Mouse (Mus musculus) adrenal gland, adult 18-20 months (tissue): ENCODE measurements around the gene Id1. TPM values are rescaled to one million over a fixed set of nuclear protein-coding genes. Genes with fewer than 3 reads are reported as not detected.
A peak's percentile ranks its signal among the peaks of the same experiment; 100 is the strongest.

Source experiments
- DNase-seq, 2 experiments: peaks; one replicate each; pipeline ENCODE4 v3.0.0; 2021 to 2022; ENCODE audit warnings: low spot score in 2 of 2
- microRNA-seq, 2 experiments: library from miRNA; unstranded; fragments of <30 nt; microRNA quantifications; one replicate each; pipeline ENCODE4 v1.2.0; 2021; ENCODE audit warnings: borderline number of aligned reads in 2 of 2
- total RNA-seq, 2 experiments: library from RNA; stranded (reverse); gene quantifications; 1 replicate in 1 of 2; 2 replicates in 1 of 2; pipeline ENCODE4 v1.2.3; 2021

Id1 gene
- total RNA-seq, 2 experiments from 2014 or later: 51.8 to 93.4 TPM

GRCm38 (mm10) chr2:152780466-152780865 is 44.4 kb downstream of the Id1 start:
- no peak for DNase-seq

- DNase-seq: peak in 1 of 2 experiments; percentile 35
These were observed 45.1 kb downstream of the Id1 start for GRCm38 (mm10) chr2:152781031-152781711.

GRCm38 (mm10) chr2:152782656-152783055 is 46.6 kb downstream of the Id1 start:
- no peak for DNase-seq

- no peak for DNase-seq
These were observed 47.2 kb downstream of the Id1 start for GRCm38 (mm10) chr2:152783241-152783640.

- no peak for DNase-seq
These were observed 48.6 kb downstream of the Id1 start for GRCm38 (mm10) chr2:152784640-152785039.

GRCm38 (mm10) chr2:152785446-152786350 is 49.6 kb downstream of the Id1 start:
- DNase-seq: peak; percentile 49 to 60

Small RNAs within 50 kb of the gene (microRNA-seq; reads per million reads assigned to microRNA genes)
- gene Gm23802: 0 reads per million in 2 experiments

Other genes starting within 250 kb of the Id1 start
- not detected for gene Defb22, start 246.1 kb upstream of the Id1 start, total RNA-seq
- not detected for gene Defb26, start 224.6 kb upstream of the Id1 start, total RNA-seq
- gene Defb28, start 218.0 kb upstream of the Id1 start, total RNA-seq: not detected
- not detected for gene Defb29, start 196.2 kb upstream of the Id1 start, total RNA-seq
- not detected for gene Gm17416, start 166.9 kb upstream of the Id1 start, total RNA-seq
- gene Defb21, start 163.5 kb upstream of the Id1 start, total RNA-seq: not detected
- under 1 TPM in 1 of 2 experiments, not detected in 1; 0.93 TPM for gene Defb19, start 155.9 kb upstream of the Id1 start, total RNA-seq
- not detected for gene Defb45, start 136.9 kb upstream of the Id1 start, total RNA-seq
- gene Defb36, start 131.9 kb upstream of the Id1 start, total RNA-seq: not detected
- 1 to 10 TPM; 1.5 to 2.4 TPM for gene Defb25, start 113.2 kb upstream of the Id1 start, total RNA-seq
- 10 to 100 TPM in 1 of 2 experiments, 1 to 10 TPM in 1; 8.9 to 13.5 TPM for gene Rem1, start 109.3 kb upstream of the Id1 start, total RNA-seq
- gene H13, start 66.8 kb upstream of the Id1 start, total RNA-seq: 100 to 1,000 TPM; 151 to 170 TPM
- gene Mcts2, start 49.2 kb upstream of the Id1 start, total RNA-seq: 10 to 100 TPM; 23.5 to 25.8 TPM
- 1 to 10 TPM; 2.5 to 3.8 TPM for gene Cox4i2, start 17.9 kb downstream of the Id1 start, total RNA-seq
- 10 to 100 TPM; 63.6 to 73.5 TPM for gene Bcl2l1, start 95.5 kb downstream of the Id1 start, total RNA-seq
- gene Tpx2, start 111.7 kb downstream of the Id1 start, total RNA-seq: 1 to 10 TPM; 1.2 to 2.3 TPM
- not detected for gene Mylk2, start 175.1 kb downstream of the Id1 start, total RNA-seq
- 1 to 10 TPM; 2.3 to 3.5 TPM for gene Foxs1, start 197.0 kb downstream of the Id1 start, total RNA-seq
- gene Dusp15, start 215.4 kb downstream of the Id1 start, total RNA-seq: 1 to 10 TPM; 1.2 to 2.6 TPM
- gene Ttll9, start 226.2 kb downstream of the Id1 start, total RNA-seq: under 1 TPM; 0.16 to 0.60 TPM